Mouse (Mus musculus) brain, embryonic 14.5 days (tissue): ENCODE measurements around the gene Tgfbr2.

Source experiments
- CTCF ChIP-seq: fragments of 200-500 bp; IDR thresholded peaks from 2 replicates; pipeline ENCODE4 v1.5.1; 2012; ENCODE audit warnings: inconsistent platforms, mild to moderate bottlenecking, moderate library complexity, borderline replicate concordance; ENCODE audit not compliant: insufficient read depth, insufficient read length; ENCODE audit errors: extremely low read depth
- POLR2A ChIP-seq: fragments of 200-500 bp; IDR thresholded peaks from 2 replicates; pipeline ENCODE4 v1.6.1; 2012; ENCODE audit warnings: mild to moderate bottlenecking, inconsistent platforms, borderline replicate concordance; ENCODE audit not compliant: poor library complexity, insufficient read depth, insufficient read length, severe bottlenecking; ENCODE audit errors: extremely low read depth

DNA sequence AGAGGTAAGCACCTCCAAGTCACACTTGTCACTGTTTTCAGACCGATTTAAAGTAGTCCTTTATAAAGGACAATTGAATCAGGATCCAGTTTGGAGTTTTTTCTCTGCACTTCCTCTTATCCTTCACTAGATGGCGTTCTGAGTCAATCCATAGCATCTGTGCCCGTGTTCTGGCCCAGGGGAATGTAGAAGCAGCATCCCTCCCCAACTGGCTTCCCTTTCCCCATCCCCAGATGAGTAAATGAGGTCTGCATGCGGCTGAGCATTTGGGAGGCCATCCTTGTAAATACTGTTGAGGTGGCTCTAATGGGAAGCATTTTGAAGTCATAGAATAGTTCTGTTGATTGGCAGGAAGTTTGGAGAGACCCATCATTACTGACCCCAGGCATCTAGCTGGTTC, 114.5 kb downstream of the Tgfbr2 start:
- TF ChIP-seq CTCF (peak; percentile 58; the same call in 1 of the 2 replicates), POLR2A (no peak)
